Mouse (Mus musculus): Measurements from ENCODE around the gene Ptcd3.
A peak's percentile ranks its signal among the peaks of the same experiment; 100 is the strongest.
"Not testable (repeated sequence)": the region's sequence is repeated elsewhere in the genome, so short reads cannot be mapped to it uniquely, and the experiment has no call there.

Gene Ptcd3

GRCm38 (mm10) chr6:71868809-71869208, 39.7 kb downstream of the Ptcd3 start:
- peak; percentile 28 to 39 for DNase-seq

- DNase-seq, result no peak
Observed at GRCm38 (mm10) chr6:71867751-71868150, 40.8 kb downstream of the Ptcd3 start.

GRCm38 (mm10) chr6:71846906-71847305, 61.6 kb downstream of the Ptcd3 start:
- DNase-seq, result not testable (repeated sequence)

- DNase-seq, result no peak
Observed at GRCm38 (mm10) chr6:71840597-71841290, 67.8 kb downstream of the Ptcd3 start.

GRCm38 (mm10) chr6:71839815-71840214, 68.7 kb downstream of the Ptcd3 start:
- no peak for DNase-seq

GRCm38 (mm10) chr6:71836811-71837210, 71.7 kb downstream of the Ptcd3 start:
- no peak for DNase-seq

GRCm38 (mm10) chr6:71831581-71831960, 77.0 kb downstream of the Ptcd3 start:
- peak; percentile 90 to 94 for DNase-seq

- DNase-seq, result peak; percentile 93 to 94
Observed at GRCm38 (mm10) chr6:71830690-71831580, 77.6 kb downstream of the Ptcd3 start, which contains the start of gene Immt. Gene Immt, plus strand, starts transcription at chr6:71831331.
